16 mouse cellular contexts compared by ENCODE assay signal in the genomic region with DNA sequence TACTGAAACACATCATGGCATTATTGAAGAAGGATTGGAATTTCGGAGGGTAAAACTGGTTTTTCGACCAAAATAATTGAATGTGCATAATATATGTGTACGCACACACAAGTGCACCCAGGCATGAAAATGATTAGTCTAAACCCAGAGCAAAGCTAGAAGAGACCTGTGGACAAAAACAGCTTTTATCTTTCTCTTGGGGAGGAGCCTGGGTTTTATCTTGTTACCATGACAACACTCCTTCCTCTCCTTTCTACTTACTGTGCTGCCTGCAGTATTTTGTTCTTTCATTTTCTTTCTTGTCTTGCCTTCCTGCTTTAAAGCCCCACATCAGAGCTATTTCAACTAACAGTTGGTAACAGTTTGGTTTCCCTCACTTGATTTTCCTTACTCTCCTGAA.
DNase-seq lines count a peak whose midpoint lies in the region; ATAC-seq lines count a peak whose summit lies in the region.
"Had no signal": no experiment of that assay in that cellular context is flagged by ENCODE, and none has a peak within 500 bp of the region (broad histone marks: within the 10 kb centered on the region; RNA-seq: fewer than 3 reads in every experiment).

No protein-coding gene starts in this region.

- no peaks in the 10 kb centered on the region for H3K9me3 ChIP-seq in kidney, embryonic 15.5 days (replicated peaks)
- H3K9me3 ChIP-seq in forebrain, embryonic 15.5 days: no peaks in the 10 kb centered on the region
- no peaks in the 10 kb centered on the region for H3K9me3 ChIP-seq in midbrain, embryonic 15.5 days
- H3K9me3 ChIP-seq: embryonic facial prominence, embryonic 13.5 days had no signal

- no peaks in the 10 kb centered on the region for H3K4me1 ChIP-seq in kidney, embryonic 15.5 days
- peaks cover 3% of the 10 kb centered on the region; the same call in 1 of the 2 replicates for H3K4me1 ChIP-seq in forebrain, embryonic 15.5 days
- H3K4me1 ChIP-seq in midbrain, embryonic 15.5 days: peaks cover 3% of the 10 kb centered on the region; the same call in 1 of the 2 replicates
- H3K4me1 ChIP-seq: embryonic facial prominence, embryonic 13.5 days had no signal

- H3K36me3 ChIP-seq in kidney, embryonic 15.5 days: no peaks in the 10 kb centered on the region
- no peaks in the 10 kb centered on the region for H3K36me3 ChIP-seq in forebrain, embryonic 15.5 days
- H3K36me3 ChIP-seq in midbrain, embryonic 15.5 days (replicated peaks): no peaks in the 10 kb centered on the region
- H3K36me3 ChIP-seq: embryonic facial prominence, embryonic 13.5 days had no signal

- ATAC-seq in kidney, embryonic 15.5 days (replicated peaks; ENCODE audit: low FRiP score): 0 out of 2 replicates have a peak, but pooled peaks have one; percentile 46
- peak; percentile 78 for ATAC-seq in forebrain, embryonic 15.5 days (replicated peaks)
- peak; percentile 88 for ATAC-seq in midbrain, embryonic 15.5 days (replicated peaks)

- DNase-seq in kidney, postnatal 25 days: no peak
- DNase-seq in MEL-GATA-1-ER (ENCODE audit: extremely low read depth, low read depth): peak; percentile 48
- no peak for DNase-seq in left cerebral cortex, adult 9 months (ENCODE audit: low spot score in 2 of 2)
- DNase-seq in frontal cortex, postnatal 36 days (ENCODE audit: low spot score in 2 of 2): no peak
- no peak for DNase-seq in kidney, adult 11 months
- DNase-seq: adrenal gland, postnatal 14 days; cerebellum, adult 11-12 months; gastrocnemius, adult 2 months; kidney, postnatal 14 days; lung, postnatal 14 days; retina, postnatal 1 day had no signal

- peaks cover 3% of the 10 kb centered on the region; the same call in 1 of the 2 replicates for H3K27me3 ChIP-seq in kidney, embryonic 15.5 days
- no peaks in the 10 kb centered on the region for H3K27me3 ChIP-seq in forebrain, embryonic 15.5 days
- H3K27me3 ChIP-seq in midbrain, embryonic 15.5 days (replicated peaks): no peaks in the 10 kb centered on the region
- H3K27me3 ChIP-seq: embryonic facial prominence, embryonic 13.5 days had no signal

- no peak overlapping the region for H3K4me2 ChIP-seq in kidney, embryonic 15.5 days
- no peak overlapping the region for H3K4me2 ChIP-seq in forebrain, embryonic 15.5 days (replicated peaks)
- peak overlapping the region; percentile 20; the same call in 1 of the 2 replicates for H3K4me2 ChIP-seq in midbrain, embryonic 15.5 days
- H3K4me2 ChIP-seq: embryonic facial prominence, embryonic 13.5 days; heart, embryonic 11.5 days had no signal

- no peak overlapping the region for H3K9ac ChIP-seq in kidney, embryonic 15.5 days
- no peak overlapping the region for H3K9ac ChIP-seq in forebrain, embryonic 15.5 days (replicated peaks)
- no peak overlapping the region for H3K9ac ChIP-seq in midbrain, embryonic 15.5 days
- H3K9ac ChIP-seq: embryonic facial prominence, embryonic 13.5 days had no signal

- H3K4me3 ChIP-seq in kidney, embryonic 15.5 days (replicated peaks): no peak overlapping the region
- no peak overlapping the region for H3K4me3 ChIP-seq in forebrain, embryonic 15.5 days
- H3K4me3 ChIP-seq in midbrain, embryonic 15.5 days: no peak overlapping the region
- H3K4me3 ChIP-seq: embryonic facial prominence, embryonic 13.5 days; gastrocnemius, adult 2 months had no signal

- H3K27ac ChIP-seq in kidney, embryonic 15.5 days: 0 out of 2 replicates have a peak overlapping the region, but pooled peaks have one; percentile 9
- peak overlapping the region; percentile 54; the same call in 1 of the 2 replicates for H3K27ac ChIP-seq in forebrain, embryonic 15.5 days (replicated peaks)
- H3K27ac ChIP-seq in midbrain, embryonic 15.5 days: peak overlapping the region; percentile 49
- H3K27ac ChIP-seq: embryonic facial prominence, embryonic 13.5 days; gastrocnemius, adult 2 months had no signal

- WGBS in kidney, embryonic 15.5 days: 85% methylated on average over 3 of the region's 3 CpGs
- WGBS in forebrain, embryonic 15.5 days: 31% methylated on average over 3 of the region's 3 CpGs
- WGBS in midbrain, embryonic 15.5 days: 41% methylated on average over 3 of the region's 3 CpGs
